Mouse (Mus musculus) left cerebral cortex, adult 8-10 months (tissue): ENCODE measurements around the gene Stx4a. TPM values are rescaled to one million over a fixed set of nuclear protein-coding genes. Genes with fewer than 3 reads are reported as not detected.
"Not testable (repeated sequence)": the region's sequence is repeated elsewhere in the genome, so short reads cannot be mapped to it uniquely, and the experiment has no call there.

Experiments
- DNase-seq, 2 experiments: peaks; one replicate each; pipeline ENCODE4 v3.0.0; 2022; ENCODE audit warnings: low spot score in 2 of 2
- total RNA-seq, 4 experiments: library from RNA; stranded (reverse); gene quantifications; 2 replicates each; pipeline ENCODE4 v1.2.4; 2022

Stx4a gene
- total RNA-seq, 4 experiments from 2014 or later, result 62.3 to 96.9 (median 71.2) TPM

- DNase-seq, result peak; percentile 63 to 82
Observed at GRCm38 (mm10) chr7:127814241-127814921, 9.7 kb upstream of the Stx4a start.

GRCm38 (mm10) chr7:127815116-127815665 is 8.9 kb upstream of the Stx4a start:
- no peak for DNase-seq

- peak; percentile 54 to 94 for DNase-seq
Observed at GRCm38 (mm10) chr7:127815954-127816821, 7.9 kb upstream of the Stx4a start.

- no peak for DNase-seq
Observed at GRCm38 (mm10) chr7:127817053-127817452, 7.0 kb upstream of the Stx4a start.

DNA sequence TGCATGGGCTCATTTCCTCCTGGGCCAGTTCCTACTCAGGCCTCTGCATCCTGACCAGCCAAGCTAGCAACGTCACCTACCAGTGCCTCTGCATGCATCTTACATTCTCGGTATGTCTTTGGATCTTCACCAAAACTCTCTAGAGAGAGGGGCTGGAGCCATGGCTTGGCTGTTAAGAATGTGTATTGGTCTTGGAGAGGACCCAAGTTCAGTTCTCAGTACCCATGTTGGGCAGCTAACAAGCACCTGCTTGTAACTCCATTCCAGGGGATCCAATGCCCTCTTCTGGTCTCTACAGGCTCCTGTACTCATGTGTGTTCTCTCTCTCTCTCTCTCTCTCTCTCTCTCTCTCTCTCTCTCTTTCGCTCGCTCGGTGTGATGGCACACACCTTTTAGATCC is 6.3 kb upstream of the Stx4a start:
- DNase-seq, result no peak

GRCm38 (mm10) chr7:127820836-127821509 is 3.1 kb upstream of the Stx4a start:
- DNase-seq, result no peak

GRCm38 (mm10) chr7:127822494-127822893 is 1.6 kb upstream of the Stx4a start:
- no peak for DNase-seq

DNA sequence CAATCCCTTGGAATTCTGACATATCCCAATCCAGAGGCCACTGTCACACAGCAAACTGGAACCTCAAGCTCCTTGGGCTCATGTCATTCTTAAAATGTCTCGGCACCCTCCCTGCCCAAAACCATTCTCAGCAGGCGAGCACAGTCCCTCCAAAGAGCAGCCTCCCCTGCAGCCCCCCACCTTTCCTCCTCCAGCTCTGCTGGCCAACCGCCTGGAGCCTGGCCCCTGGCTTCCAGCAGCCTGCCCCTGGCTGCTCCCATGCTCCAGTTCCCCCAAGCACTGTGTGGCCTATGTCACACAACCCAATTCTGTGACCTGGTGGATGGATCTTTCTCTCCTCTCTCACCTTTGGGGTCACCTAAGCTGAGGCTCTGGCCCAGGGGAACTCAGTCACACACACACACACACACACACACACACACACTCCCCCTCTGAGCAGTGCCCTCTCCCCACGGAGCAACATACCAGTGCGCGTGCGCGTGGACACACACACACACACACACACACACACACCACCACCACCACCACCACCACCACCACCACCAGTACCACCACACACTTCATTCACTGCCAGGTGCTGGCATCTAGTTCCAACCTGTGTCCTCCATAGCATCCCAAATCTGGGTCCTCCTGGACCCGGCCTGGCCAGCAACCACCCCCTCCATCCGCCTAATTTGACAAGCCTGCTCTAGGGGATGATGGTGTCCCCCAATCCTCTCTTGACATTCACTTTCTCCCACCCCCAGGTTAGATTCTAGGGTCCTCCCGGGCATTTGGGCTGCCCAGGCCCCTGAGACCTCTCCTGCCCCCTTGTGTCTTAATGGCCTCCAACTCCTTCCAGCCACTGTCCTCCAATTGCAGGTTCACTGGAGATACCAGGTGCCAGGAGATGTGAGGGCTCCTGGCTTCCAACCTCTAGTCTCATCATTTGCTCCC is 590 bp upstream of the Stx4a start:
- no peak for DNase-seq

DNA sequence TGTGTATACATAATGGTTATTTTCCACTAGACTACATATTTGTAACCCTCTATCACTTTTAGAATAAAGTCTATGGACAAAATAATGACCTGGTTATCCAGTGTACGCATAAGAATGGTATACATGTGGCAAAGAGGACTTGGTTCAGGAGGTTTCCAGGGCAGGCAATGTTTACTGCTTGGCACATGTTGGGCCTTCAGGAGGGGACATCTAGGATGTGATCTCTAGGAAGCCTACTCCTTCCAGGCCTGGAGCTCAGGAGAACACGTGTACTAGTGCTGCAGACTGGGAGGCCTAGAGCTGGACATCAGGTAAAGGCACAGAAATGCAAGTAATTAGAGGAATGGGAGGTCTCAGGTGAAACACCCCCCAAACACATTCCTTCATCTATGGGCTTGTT is 11.5 kb downstream of the Stx4a start:
- no peak for DNase-seq

- no peak for DNase-seq
Observed at GRCm38 (mm10) chr7:127837473-127837872, 13.4 kb downstream of the Stx4a start.

DNA sequence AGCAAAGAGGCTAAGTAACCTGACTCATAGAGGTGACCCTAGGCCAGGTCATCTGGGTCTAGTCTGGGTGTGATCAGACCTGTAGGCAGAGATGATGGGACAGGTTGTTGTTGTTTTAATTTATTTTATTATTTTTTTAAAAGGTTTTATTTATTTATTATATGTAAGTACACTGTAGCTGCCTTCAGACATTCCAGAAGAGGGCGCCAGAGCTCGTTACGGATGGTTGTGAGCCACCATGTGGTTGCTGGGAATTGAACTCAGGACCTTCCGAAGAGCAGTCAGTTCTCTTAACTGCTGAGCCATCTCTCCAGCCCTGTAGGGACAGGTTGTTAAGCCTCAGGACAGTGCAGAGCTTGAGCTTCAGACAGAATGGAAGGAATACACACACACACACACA is 13.8 kb downstream of the Stx4a start:
- not testable (repeated sequence) for DNase-seq

DNA sequence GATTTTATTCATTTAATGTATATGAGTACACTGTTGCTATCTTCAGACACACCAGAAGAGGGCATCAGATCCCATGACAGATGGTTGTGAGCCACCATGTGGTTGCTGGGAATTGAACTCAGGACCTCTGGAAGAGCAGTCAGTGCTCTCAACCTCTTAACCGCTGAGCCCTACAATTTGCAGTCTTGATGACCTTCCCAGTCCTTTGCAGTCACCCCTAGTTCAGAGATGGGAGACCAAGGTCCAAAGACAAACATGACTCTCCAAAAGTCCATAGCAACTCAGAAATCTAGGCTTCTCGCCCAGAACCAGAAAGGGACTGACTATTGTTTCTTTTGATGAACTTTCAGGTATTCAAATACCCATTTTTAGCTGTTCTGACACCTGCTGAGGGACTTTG is 15.9 kb downstream of the Stx4a start:
- not testable (repeated sequence) for DNase-seq

GRCm38 (mm10) chr7:127840886-127841285 is 16.8 kb downstream of the Stx4a start:
- DNase-seq, result peak; percentile 70 to 85

- DNase-seq, result peak; percentile 87 to 99
Observed at GRCm38 (mm10) chr7:127841340-127842000, 17.4 kb downstream of the Stx4a start.

DNA sequence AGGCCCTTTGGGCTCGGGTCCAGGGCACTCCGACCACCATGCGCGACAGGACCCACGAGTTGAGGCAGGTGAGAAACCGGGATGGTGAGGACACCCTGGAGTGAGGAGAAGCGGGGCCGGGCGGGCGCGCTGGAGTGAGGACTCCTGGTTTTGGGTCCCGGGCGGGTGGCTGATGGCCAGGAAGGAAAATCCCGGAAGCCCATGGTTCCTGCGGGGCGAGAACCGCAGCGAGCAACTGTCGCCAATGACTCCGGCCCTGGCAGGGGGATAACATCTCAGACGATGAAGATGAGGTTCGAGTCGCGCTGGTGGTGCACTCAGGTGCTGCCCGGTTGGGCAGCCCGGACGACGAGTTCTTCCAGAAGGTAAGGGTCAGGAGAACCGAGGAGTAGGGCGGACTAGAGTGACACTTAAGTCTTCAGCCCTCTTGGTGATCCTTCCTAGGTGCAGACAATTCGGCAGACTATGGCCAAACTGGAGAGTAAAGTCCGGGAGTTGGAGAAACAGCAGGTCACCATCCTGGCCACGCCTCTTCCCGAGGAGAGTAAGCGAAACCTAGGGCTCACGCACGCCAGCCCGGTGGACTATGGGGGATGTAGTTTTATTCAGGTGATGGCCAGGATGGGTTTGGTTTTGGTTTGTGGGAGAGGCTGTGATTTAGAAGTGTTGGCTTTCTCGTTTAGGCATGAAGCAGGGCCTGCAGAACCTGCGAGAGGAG is 18.1 kb downstream of the Stx4a start:
- peak; percentile 63 to 74 for DNase-seq

DNA sequence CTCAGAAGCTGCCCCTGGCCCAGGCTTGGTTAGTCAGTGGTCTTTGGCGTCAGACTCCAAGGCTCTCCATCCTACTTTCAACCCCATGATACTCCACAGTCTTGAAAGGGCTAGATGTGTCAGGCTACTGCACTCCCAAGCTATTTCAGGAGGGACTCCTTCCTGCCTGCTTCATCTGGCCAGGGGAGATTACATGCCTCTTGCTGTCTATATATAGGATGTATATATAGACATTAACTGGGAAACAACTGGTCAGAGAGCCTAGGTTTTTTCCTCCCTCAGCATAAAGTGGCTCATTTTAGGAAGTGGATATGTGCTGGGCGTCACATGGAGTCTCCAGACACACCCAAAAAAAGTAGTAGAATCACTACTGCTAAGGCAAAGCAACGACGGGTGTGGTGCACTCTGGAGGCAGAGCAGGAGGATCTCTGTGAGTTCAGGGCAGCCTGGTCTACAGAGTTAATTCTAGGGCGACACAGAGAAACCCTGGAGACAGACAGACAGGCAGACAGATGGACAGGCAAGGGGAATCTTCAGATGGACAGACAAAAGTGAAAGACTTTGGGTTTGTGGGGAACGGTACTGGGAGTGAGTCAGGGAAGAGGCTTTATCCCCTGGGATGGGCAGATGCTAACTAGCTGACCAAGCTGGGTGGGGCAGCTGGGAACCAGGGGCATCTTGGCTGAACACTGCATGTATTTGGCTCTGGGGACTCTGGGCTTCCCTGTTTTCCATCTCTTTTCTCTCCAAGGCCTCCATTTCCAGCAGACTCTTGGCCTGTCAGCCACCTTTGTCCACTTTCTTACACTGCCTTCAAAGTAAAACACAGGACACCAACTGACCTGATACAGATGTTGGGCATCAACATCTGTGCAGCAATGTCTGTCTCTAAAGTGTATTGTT is 26.1 kb downstream of the Stx4a start:
- no peak for DNase-seq

DNA sequence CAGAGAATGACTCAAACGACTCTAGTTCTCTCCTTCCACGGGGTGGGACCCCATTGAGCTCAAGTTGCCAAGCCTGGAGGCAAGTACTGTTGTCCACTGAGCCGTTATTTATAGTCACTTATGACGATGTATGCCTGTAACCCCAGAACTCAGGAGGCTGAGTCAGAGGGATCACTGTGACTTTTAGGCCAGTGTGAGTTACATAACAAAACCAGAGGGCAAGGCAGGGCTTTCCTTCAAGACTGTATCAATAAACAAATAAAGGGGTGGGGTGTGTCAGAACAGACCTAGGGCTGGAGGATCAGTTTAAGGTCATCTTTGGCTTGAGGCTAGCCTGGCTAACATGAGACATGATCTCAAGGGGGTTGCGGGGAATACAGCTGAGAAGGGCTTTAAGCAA is 26.8 kb downstream of the Stx4a start:
- DNase-seq, result no peak

DNA sequence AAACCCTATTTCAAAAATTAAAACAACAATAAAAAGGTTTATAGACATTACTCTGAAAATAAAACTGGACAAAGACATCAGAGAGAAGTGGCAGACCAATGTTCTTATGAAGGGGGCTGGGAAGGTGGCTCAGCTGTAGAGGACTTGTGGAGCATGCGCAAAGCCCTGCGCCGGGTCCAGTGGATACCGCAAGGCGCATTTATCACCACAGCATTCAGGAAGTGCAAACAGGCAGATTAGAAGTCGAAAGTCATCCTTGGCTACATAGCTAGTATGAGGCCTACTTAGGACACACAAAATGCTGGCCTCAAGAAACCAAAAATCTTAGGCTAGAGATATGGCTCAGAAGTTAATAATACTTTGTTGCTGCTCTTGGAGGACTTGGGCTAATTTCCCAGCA is 34.2 kb downstream of the Stx4a start:
- no peak for DNase-seq
